Mouse (Mus musculus) intestine, embryonic 14.5 days (tissue): Measurements from ENCODE around the gene Spef1. TPM values are rescaled to one million over a fixed set of nuclear protein-coding genes. Genes with fewer than 3 reads are reported as not detected.

ENCODE experiments used
- ATAC-seq: fragments of 200-750 bp; cut with Nextera tagmentation; replicated peaks from 2 replicates; pipeline ENCODE4 v1.8.0; 2017; ENCODE audit warnings: low read depth, moderate number of reproducible peaks, moderate TSS enrichment, moderate library complexity; ENCODE audit not compliant: low FRiP score, low TSS enrichment
- DNase-seq: peaks from one replicate; pipeline ENCODE4 v3.0.0-alpha.2; 2018; ENCODE audit warnings: low spot score
- H3K27ac ChIP-seq: fragments of 300-500 bp; sonication (generic); 2 replicates; pipeline ENCODE4 v1.5.1; 2014; ENCODE audit warnings: low read depth, mild to moderate bottlenecking, control low read depth
- H3K27me3 ChIP-seq: fragments of 300-500 bp; sonication (generic); replicated peaks from 2 replicates; pipeline ENCODE4 v1.6.1; 2014; ENCODE audit warnings: low read length, control low read depth; ENCODE audit not compliant: control insufficient read depth, insufficient read depth
- H3K36me3 ChIP-seq: fragments of 300-500 bp; sonication (generic); 2 replicates; pipeline ENCODE4 v1.6.1; 2014; ENCODE audit warnings: low read length, control low read depth; ENCODE audit not compliant: control insufficient read depth, insufficient read depth
- H3K4me1 ChIP-seq: fragments of 300-500 bp; sonication (generic); replicated peaks from 2 replicates; pipeline ENCODE4 v1.6.1; 2014; ENCODE audit warnings: low read length, control low read depth, mixed read lengths; ENCODE audit not compliant: control insufficient read depth, insufficient read depth
- H3K4me2 ChIP-seq: fragments of 300-500 bp; sonication (generic); 2 replicates; pipeline ENCODE4 v1.6.1; 2014; ENCODE audit warnings: low read length
- H3K4me3 ChIP-seq: fragments of 300-500 bp; sonication (generic); 2 replicates; pipeline ENCODE4 v1.5.1; 2014; ENCODE audit warnings: low read depth, low read length, control low read depth, mixed read lengths
- H3K9ac ChIP-seq: fragments of 300-500 bp; sonication (generic); 2 replicates; pipeline ENCODE4 v1.6.1; 2014; ENCODE audit warnings: mild to moderate bottlenecking, low read length
- H3K9me3 ChIP-seq: fragments of 300-500 bp; sonication (generic); 2 replicates; pipeline ENCODE4 v1.6.1; 2016; ENCODE audit warnings: low read length, control low read depth; ENCODE audit not compliant: control insufficient read depth
- WGBS: fragments of 180-500 bp; shearing (Covaris S2); extraction: QIAGEN DNeasy Blood & Tissue Kit; methylation state at CpG from one replicate; pipeline ENCODE4 v1.1.7; 2014; 5-methylcytosine and 5-hydroxymethylcytosine counted together
- polyA plus RNA-seq: library from polyadenylated mRNA; unstranded; fragments of >200 nt; fragmentation: Nextera tagmentation; extraction: Ambion mirVana; gene quantifications from 2 replicates; pipeline ENCODE4 v1.2.1, GENCODE M21; 2014

The Spef1 gene
- polyA plus RNA-seq, 1 experiment from 2014 or later: 6.4 TPM

DNA sequence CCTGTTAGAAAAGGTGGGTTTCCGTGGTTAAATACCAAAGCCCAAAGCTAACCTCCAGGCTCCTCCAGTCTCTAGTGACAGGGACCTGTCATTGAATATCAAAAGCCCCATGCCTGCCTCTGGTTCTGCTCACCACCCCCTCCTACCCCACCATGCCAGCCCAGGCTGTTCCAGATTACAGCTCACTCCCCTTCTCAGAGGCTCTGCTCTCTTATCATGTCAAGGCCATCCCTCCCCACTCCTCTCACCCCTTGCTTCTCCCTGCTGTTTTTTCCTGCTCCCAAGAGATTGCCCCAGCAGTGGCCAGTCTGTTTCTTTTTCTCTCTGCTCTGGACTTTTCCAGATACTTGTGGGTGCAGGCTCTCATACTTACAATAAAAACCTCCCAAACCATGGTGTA, 36.5 kb upstream of the Spef1 start:
- Histone ChIP-seq H3K27me3 (no peaks in the 10 kb centered on the region), H3K4me3 (no peak overlapping the region), H3K9ac (no peak overlapping the region), H3K36me3 (no peaks in the 10 kb centered on the region), H3K9me3 (no peaks in the 10 kb centered on the region), H3K27ac (no peak overlapping the region), H3K4me1 (no peaks in the 10 kb centered on the region), H3K4me2 (no peak overlapping the region)
- ATAC-seq (no peak), DNase-seq (no peak)
- 71% methylated on average over 1 of the region's 1 CpGs for WGBS

DNA sequence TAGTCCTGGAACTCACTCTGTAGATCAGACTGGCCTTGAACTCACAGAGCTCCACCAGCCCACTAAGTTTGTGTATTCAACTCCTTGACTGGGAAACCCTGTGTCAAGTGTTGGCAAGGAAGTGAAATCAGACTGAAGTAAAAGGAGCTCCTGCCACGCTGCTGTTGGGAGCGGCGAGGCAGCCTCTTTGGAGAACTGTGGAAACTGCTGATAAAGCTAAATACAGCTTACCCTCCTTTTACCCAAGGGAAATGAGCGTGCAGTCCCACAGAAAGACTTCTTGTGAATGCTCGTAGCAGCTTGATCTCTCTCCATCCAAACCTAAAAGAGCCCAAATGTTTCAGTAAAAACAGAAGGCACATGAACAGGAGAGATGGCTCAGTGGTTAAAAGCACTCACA, 35.5 kb upstream of the Spef1 start:
- no peak for DNase-seq
- Histone ChIP-seq H3K9me3 (no peaks in the 10 kb centered on the region), H3K4me2 (no peak overlapping the region), H3K4me3 (no peak overlapping the region), H3K27me3 (no peaks in the 10 kb centered on the region), H3K36me3 (no peaks in the 10 kb centered on the region), H3K4me1 (no peaks in the 10 kb centered on the region), H3K27ac (no peak overlapping the region), H3K9ac (no peak overlapping the region)
- ATAC-seq: no peak
- 60% methylated on average over 5 of the region's 5 CpGs for WGBS

DNA sequence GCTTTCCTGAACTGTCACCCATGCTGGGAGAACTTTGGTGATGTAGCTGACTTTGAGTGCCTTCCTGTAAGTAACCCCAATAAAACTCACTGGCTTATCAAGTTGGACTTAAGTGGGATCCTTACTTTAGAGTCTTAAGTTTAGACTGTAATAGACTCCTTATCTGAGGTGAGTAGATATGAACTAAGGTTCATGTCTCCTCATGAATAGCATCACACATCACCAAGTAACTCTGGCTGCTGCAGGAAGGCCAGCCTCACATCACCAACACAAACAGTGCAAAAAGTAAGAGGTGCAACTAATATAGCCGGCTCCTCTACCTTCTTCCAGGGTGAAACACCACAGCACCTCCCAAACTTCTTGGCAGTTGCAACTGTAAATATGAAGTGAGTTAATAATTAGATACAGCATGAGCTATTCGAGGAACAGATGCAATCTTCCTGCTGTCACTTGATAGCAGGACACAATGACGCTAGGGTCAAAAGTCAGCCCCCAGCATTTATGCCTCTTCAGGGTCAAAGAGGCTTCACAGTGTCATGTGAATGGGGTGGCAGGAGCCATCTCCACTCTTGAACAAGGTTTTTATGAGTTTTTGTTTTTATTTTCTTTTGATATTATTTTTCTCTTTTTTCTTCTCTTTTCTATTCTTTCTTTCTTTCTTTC, 34.9 kb upstream of the Spef1 start:
- Histone ChIP-seq H3K36me3 (no peaks in the 10 kb centered on the region), H3K9ac (no peak overlapping the region), H3K27ac (no peak overlapping the region), H3K4me2 (no peak overlapping the region), H3K9me3 (no peaks in the 10 kb centered on the region), H3K27me3 (no peaks in the 10 kb centered on the region), H3K4me3 (no peak overlapping the region), H3K4me1 (no peaks in the 10 kb centered on the region)
- 71% methylated on average over 3 of the region's 3 CpGs for WGBS
- no peak for DNase-seq
- no peak for ATAC-seq

GRCm38 (mm10) chr2:131220030-131220429, 32.9 kb upstream of the Spef1 start:
- no peaks in the 10 kb centered on the region for H3K9me3 ChIP-seq
- H3K9ac ChIP-seq: no peak overlapping the region
- no peaks in the 10 kb centered on the region for H3K36me3 ChIP-seq
- H3K27me3 ChIP-seq: no peaks in the 10 kb centered on the region
- H3K4me3 ChIP-seq: no peak overlapping the region
- H3K27ac ChIP-seq: no peak overlapping the region
- H3K4me1 ChIP-seq: no peaks in the 10 kb centered on the region
- ATAC-seq: no peak
- no peak for DNase-seq
- H3K4me2 ChIP-seq: no peak overlapping the region
- WGBS: 69% methylated on average over 4 of the region's 4 CpGs

GRCm38 (mm10) chr2:131215941-131216858, 29.1 kb upstream of the Spef1 start:
- Histone ChIP-seq H3K27me3 (no peaks in the 10 kb centered on the region), H3K9ac (no peak overlapping the region), H3K4me2 (no peak overlapping the region), H3K4me3 (no peak overlapping the region), H3K4me1 (peaks cover 2% of the 10 kb centered on the region; the same call in 1 of the 2 replicates), H3K9me3 (no peaks in the 10 kb centered on the region), H3K27ac (no peak overlapping the region), H3K36me3 (peaks cover 14% of the 10 kb centered on the region)
- 78% methylated on average over 7 of the region's 7 CpGs for WGBS
- ATAC-seq: no peak
- no peak for DNase-seq

DNA sequence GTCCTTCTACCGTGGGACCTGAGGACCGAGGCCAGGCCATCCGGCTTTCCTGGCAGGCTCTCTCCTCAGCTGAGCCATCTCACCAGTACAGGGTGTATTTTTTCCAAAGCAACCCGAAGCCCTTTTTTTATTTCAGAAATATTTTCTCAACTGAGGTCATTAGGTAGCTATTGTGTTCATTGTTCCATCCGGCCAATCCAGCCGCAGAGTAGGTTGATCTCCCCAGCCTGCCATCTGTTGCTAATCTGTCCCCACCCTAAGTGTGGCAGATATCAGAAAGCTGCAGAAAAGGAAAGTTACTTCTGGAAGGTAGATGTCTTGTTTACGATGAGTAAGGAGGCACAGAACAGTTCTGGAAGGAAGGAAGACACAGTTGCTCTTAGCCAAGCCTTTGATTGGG, 26.7 kb upstream of the Spef1 start:
- H3K27ac ChIP-seq: no peak overlapping the region
- no peak for ATAC-seq
- no peak for DNase-seq
- H3K36me3 ChIP-seq: peaks cover 14% of the 10 kb centered on the region
- peaks cover 14% of the 10 kb centered on the region for H3K4me1 ChIP-seq
- no peaks in the 10 kb centered on the region for H3K9me3 ChIP-seq
- H3K9ac ChIP-seq: no peak overlapping the region
- H3K4me2 ChIP-seq: no peak overlapping the region
- no peaks in the 10 kb centered on the region for H3K27me3 ChIP-seq
- H3K4me3 ChIP-seq: no peak overlapping the region
- 86% methylated on average over 7 of the region's 7 CpGs for WGBS

DNA sequence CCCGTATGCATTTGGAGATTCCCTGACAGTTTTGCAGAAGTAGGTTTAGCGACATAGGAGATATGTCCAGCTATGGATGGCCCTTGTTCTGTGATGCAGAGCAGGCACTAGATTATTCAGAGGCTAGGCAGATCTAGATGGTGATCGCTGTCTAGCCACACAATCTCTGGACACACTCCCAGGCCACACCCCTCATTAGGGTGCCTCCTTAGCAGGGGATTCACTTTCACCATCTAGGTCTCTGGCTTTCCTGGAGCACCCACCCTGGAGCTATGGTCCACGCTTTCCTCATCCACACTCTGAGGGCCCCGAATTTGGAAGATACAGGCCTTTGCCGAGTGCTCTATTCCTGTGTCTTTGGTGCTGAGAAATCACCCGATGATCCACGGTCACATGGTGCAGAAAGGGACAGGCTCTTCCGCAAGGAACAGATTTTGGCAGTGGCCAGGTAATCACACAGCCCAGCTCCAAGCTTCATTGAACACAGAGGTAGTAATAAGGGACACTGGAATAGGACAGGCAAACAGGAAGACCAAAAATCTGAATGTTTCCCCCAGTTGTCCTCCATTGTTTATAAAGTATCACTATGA, 24.0 kb upstream of the Spef1 start:
- Histone ChIP-seq H3K27ac (peak overlapping the region; percentile 79), H3K4me3 (peak overlapping the region; percentile 70), H3K36me3 (peaks cover 14% of the 10 kb centered on the region), H3K9me3 (no peaks in the 10 kb centered on the region), H3K27me3 (no peaks in the 10 kb centered on the region), H3K4me2 (peak overlapping the region; percentile 72), H3K9ac (peak overlapping the region; percentile 63), H3K4me1 (peaks cover 14% of the 10 kb centered on the region)
- ATAC-seq (no peak), DNase-seq (no peak)
- WGBS: 64% methylated on average over 9 of the region's 9 CpGs

GRCm38 (mm10) chr2:131209969-131210792, 23.1 kb upstream of the Spef1 start:
- ATAC-seq: peak; percentile 98
- 1% methylated on average over 50 of the region's 50 CpGs for WGBS
- no peaks in the 10 kb centered on the region for H3K27me3 ChIP-seq

More at GRCm38 (mm10) chr2:131209969-131210792, 23.1 kb upstream of the Spef1 start:
- H3K4me3 ChIP-seq: peak overlapping the region; percentile 70
- H3K36me3 ChIP-seq: peaks cover 14% of the 10 kb centered on the region
- peaks cover 16% of the 10 kb centered on the region for H3K4me1 ChIP-seq
- peak overlapping the region; percentile 79 for H3K27ac ChIP-seq
- H3K9ac ChIP-seq: peak overlapping the region; percentile 63
- peak overlapping the region; percentile 72 for H3K4me2 ChIP-seq
- no peaks in the 10 kb centered on the region for H3K9me3 ChIP-seq
- peak; percentile 99 for DNase-seq
